ENCODE assay signal across 18 mouse cellular contexts in genomic region chr2:49722983-49723382, GRCm38 (mm10).
A peak's percentile ranks its signal among the peaks of the same experiment; 100 is the strongest.
DNase-seq lines count a peak whose midpoint lies in the region; ATAC-seq lines count a peak whose summit lies in the region.
"Had no signal": no experiment of that assay in that cellular context is flagged by ENCODE, and none has a peak within 500 bp of the region (broad histone marks: within the 10 kb centered on the region; RNA-seq: fewer than 3 reads in every experiment).

No protein-coding gene starts in this region.

- H3K9ac ChIP-seq in heart, embryonic 11.5 days (ENCODE audit: low read depth, low read length) = no peak overlapping the region
- no peak overlapping the region for H3K9ac ChIP-seq in midbrain, embryonic 12.5 days (replicated peaks)
- H3K9ac ChIP-seq in midbrain, embryonic 11.5 days (ENCODE audit: low read length) = no peak overlapping the region
- H3K9ac ChIP-seq: limb, embryonic 13.5 days had no signal

- no peak overlapping the region for H3K27ac ChIP-seq in heart, embryonic 11.5 days (ENCODE audit: low read depth, low read length)
- H3K27ac ChIP-seq in midbrain, embryonic 12.5 days (replicated peaks) = peak overlapping the region; percentile 50
- H3K27ac ChIP-seq in midbrain, embryonic 11.5 days (ENCODE audit: low read depth, low read length) = no peak overlapping the region
- H3K27ac ChIP-seq: left cerebral cortex, adult 2 months; limb, embryonic 13.5 days had no signal

- no peaks in the 10 kb centered on the region for H3K9me3 ChIP-seq in heart, embryonic 11.5 days (replicated peaks; ENCODE audit: control insufficient read depth, low read length)
- no peaks in the 10 kb centered on the region for H3K9me3 ChIP-seq in midbrain, embryonic 12.5 days
- H3K9me3 ChIP-seq in midbrain, embryonic 11.5 days (ENCODE audit: control insufficient read depth, low read length) = no peaks in the 10 kb centered on the region
- H3K9me3 ChIP-seq: limb, embryonic 13.5 days had no signal

- intact Hi-C loops in heart, postnatal 36 days (cut with DNase I) = no loop called here

- no peaks in the 10 kb centered on the region for H3K36me3 ChIP-seq in heart, embryonic 11.5 days (ENCODE audit: control insufficient read depth, insufficient read depth, low read length)
- H3K36me3 ChIP-seq in midbrain, embryonic 12.5 days = peaks cover 27% of the 10 kb centered on the region
- peaks cover 3% of the 10 kb centered on the region; the same call in 1 of the 2 replicates for H3K36me3 ChIP-seq in midbrain, embryonic 11.5 days (ENCODE audit: control insufficient read depth, insufficient read depth, low read length)

- no peak for ATAC-seq in heart, embryonic 11.5 days (replicated peaks; ENCODE audit: insufficient number of reproducible peaks, low FRiP score, low TSS enrichment)
- ATAC-seq in midbrain, embryonic 12.5 days (ENCODE audit: low FRiP score, low read depth) = no peak
- no peak for ATAC-seq in midbrain, embryonic 11.5 days (ENCODE audit: low FRiP score)
- ATAC-seq in megakaryocyte, adult 5-6 weeks (ENCODE audit: poor library complexity, severe bottlenecking) = peak; percentile 29
- no peak for ATAC-seq in frontal cortex, adult (ENCODE audit: low TSS enrichment)
- ATAC-seq: inflammation-experienced regulatory T-cells, adult 6 months had no signal

- 18% methylated on average over 13 of the region's 13 CpGs for WGBS in heart, embryonic 11.5 days (ENCODE audit: insufficient replicate concordance)
- whole genome bisulfite sequencing in midbrain, embryonic 12.5 days = 85% methylated on average over 13 of the region's 13 CpGs
- 94% methylated on average over 13 of the region's 13 CpGs for WGBS in midbrain, embryonic 11.5 days

- DNase-seq in heart, postnatal 36 days = no peak
- no peak for DNase-seq in midbrain, embryonic 11.5 days (ENCODE audit: low spot score, missing footprints)
- no peak for DNase-seq in cerebellum, postnatal 25 days
- no peak for DNase-seq in thymus, postnatal 36 days
- DNase-seq: adrenal gland, adult 2 months; cerebellum, adult 8-10 months; embryo, embryonic 11 days; lung, postnatal 4 days; thymus, postnatal 25 days had no signal

- H3K4me3 ChIP-seq in heart, embryonic 11.5 days (ENCODE audit: low read depth, low read length) = no peak overlapping the region
- H3K4me3 ChIP-seq in midbrain, embryonic 12.5 days = no peak overlapping the region
- H3K4me3 ChIP-seq in midbrain, embryonic 11.5 days (ENCODE audit: low read depth, low read length) = no peak overlapping the region
- H3K4me3 ChIP-seq: erythroblast, embryonic 14.5 days; left cerebral cortex, adult 2 months; limb, embryonic 13.5 days; myocyte had no signal

- H3K4me1 ChIP-seq in heart, embryonic 11.5 days (ENCODE audit: control insufficient read depth, insufficient read depth, low read length) = peaks cover 7% of the 10 kb centered on the region; the same call in 1 of the 2 replicates
- H3K4me1 ChIP-seq in midbrain, embryonic 12.5 days = peaks cover 62% of the 10 kb centered on the region
- H3K4me1 ChIP-seq in midbrain, embryonic 11.5 days (ENCODE audit: control insufficient read depth, insufficient read depth, low read length) = peaks cover 37% of the 10 kb centered on the region

- H3K4me2 ChIP-seq in heart, embryonic 11.5 days = peak overlapping the region; percentile 38
- no peak overlapping the region for H3K4me2 ChIP-seq in midbrain, embryonic 12.5 days (replicated peaks)
- H3K4me2 ChIP-seq in midbrain, embryonic 11.5 days = no peak overlapping the region
- H3K4me2 ChIP-seq: limb, embryonic 13.5 days had no signal

- no peaks in the 10 kb centered on the region for H3K27me3 ChIP-seq in heart, embryonic 11.5 days (ENCODE audit: control insufficient read depth, insufficient read depth, low read length)
- no peaks in the 10 kb centered on the region for H3K27me3 ChIP-seq in midbrain, embryonic 12.5 days
- no peaks in the 10 kb centered on the region for H3K27me3 ChIP-seq in midbrain, embryonic 11.5 days (ENCODE audit: control insufficient read depth, insufficient read depth, low read length)
